Mouse (Mus musculus) right cerebral cortex, postnatal 14 days (tissue): ENCODE measurements at regions not wholly inside any gene's neighbourhood (a gene's known extent, or its start where the extent isn't known, plus 50 kb on each side); places are given as distances from the start of the nearest gene placed in this dataset.

Experiments
- DNase-seq: peaks from one replicate; pipeline ENCODE4 v3.0.0; 2022

DNA sequence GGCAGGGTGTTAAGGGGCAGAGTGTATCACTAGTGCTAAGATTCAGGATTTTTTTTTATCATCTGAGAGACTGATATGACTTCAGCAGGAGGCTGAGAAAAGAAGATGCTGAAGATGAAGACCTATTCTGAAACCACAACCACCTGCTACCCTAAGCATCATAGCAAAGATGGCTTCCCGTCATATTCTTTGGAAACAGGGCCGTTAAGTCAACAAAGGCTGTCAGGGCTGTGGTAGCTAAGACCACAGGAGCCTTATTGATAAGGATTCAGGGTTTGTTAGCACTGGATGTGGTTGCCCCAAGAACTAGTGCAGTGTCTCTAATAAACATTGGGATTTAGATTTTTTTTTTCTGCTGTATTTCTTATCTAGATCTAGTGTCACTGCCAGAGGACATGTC lies 56.7 kb upstream of the Rasgrp1 start:
- no peak for DNase-seq

DNA sequence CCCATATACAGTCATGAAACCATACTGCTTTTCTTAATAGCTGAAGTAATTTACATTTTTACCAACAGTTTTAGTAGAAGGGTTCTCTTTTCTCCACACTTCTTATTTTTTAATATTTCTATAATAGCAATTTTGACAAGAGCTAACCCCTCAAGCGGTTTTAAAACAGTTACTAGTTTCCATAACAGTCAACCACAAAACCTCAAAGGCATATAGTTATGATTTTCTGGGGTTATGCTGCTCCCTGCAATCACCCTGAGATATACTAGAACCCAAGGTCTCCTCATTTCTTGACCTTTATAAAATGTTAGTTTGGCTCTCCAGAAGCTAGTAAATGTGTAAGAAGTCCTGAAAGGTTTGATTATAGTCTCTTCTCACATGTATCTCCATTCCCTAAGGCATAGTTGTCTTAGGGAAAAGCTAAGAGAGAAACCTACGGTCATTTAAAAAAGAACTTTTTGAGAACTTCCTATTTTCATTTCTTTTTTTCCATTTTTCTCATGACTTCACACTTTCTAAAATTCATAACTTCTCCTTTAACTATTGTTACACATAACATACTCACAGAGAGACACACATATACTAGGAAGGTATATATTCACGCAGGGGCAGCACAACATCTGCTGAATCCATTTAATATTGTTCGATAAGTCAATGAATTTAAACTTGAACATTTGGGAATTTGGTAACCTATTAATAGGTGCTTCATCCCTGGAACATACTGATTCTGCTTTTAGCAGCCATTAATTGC lies 60.8 kb upstream of the Rasgrp1 start:
- no peak for DNase-seq

- no peak for DNase-seq
These were observed 62.7 kb upstream of the Rasgrp1 start for GRCm38 (mm10) chr2:117405453-117405852.

DNA sequence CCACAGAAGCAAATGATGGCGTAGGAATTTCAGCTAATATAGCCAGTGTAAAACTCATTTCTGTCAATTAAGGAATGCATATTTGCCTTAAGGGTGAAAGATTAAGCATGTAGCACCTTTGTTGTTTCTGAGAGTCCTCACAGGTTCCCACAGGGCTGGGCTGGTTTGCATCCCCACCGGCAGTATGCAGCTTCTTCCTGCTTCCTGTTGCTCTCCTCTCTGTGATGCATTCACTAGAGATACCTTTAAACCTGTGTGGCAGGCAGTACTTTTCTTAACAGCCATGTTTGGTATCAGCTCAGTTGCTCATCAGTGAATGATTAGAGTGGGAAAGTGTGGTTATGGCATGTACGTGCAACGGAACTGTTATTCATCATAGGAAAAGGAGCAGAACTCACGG lies 65.4 kb upstream of the Rasgrp1 start:
- DNase-seq, result no peak

DNA sequence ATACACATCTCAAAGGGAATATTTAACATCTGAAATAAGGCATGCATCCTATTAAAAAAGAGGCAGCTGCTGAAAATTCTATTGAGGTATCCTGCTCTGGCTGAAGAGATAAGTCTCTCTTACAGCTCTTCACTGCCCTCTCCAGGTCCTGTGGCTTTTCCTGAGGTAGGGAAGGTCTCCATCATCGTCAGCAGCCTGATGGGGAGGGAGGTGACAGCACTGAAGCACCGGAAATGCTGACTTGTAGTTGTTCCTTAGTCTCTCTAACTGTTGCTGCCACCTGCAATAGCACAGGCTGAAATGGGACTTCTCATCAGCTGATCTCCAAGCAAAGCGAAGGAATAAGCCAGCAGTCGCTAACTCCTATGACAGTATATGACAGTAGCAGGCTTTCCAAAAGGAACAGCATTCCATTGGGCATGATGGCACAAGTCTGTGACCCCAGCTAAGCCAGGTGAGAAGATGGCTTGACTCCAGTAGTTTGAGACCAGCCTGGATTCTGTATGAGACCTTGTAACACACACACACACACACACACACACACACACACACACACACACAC lies 69.3 kb upstream of the Rasgrp1 start:
- DNase-seq, result peak; percentile 22

- peak; percentile 15 for DNase-seq
These were observed 74.6 kb upstream of the Rasgrp1 start for GRCm38 (mm10) chr2:117417229-117417970.

- no peak for DNase-seq
These were observed 75.4 kb upstream of the Rasgrp1 start for GRCm38 (mm10) chr2:117418121-117418615.

DNA sequence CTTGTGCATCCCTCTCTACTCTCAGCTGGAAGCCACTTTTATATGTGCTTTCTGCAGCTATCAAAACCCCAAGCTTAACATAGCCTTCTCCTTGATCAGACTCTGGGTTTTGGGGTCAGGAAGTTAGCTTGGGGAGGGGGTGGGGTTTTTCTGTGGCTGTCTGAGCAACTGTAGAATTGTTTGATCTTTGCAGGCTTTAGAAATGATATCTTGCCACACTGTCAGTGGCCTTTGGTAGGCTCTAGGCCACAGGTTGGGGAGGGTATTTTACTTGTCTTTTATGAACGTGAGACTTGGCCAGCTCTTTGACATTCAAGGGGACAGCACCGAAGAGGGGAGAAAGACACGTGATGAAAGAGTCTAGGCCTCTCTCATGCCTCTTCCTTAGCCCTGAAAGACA lies 75.9 kb upstream of the Rasgrp1 start:
- DNase-seq, result no peak

- DNase-seq, result no peak
These were observed 78.6 kb upstream of the Rasgrp1 start for GRCm38 (mm10) chr2:117421376-117421775.

- no peak for DNase-seq
These were observed 80.0 kb upstream of the Rasgrp1 start for GRCm38 (mm10) chr2:117422756-117423155.

GRCm38 (mm10) chr2:117429205-117429604 lies 86.4 kb upstream of the Rasgrp1 start:
- no peak for DNase-seq

DNA sequence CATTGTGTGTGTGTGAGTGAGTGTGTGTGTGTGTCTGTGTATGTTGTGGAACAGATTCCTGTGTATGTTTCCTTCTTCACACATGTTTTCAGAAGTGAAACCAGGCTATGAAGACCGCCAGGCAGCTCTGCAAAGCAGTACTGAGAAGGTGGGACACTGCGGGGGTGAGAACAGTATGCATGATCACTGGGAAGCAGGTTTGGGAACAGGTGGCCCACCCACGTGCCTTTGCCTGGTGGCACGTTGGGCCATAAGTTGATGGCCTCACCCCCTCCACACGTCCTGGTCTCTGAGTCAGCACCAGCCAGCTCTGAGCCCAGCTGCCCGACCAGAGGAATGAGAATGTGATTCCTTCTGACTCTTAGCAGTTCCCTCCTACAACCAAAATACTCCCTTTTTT lies 89.2 kb upstream of the Rasgrp1 start:
- peak; percentile 50 for DNase-seq

GRCm38 (mm10) chr2:117432923-117433322 lies 90.1 kb upstream of the Rasgrp1 start:
- DNase-seq, result no peak

DNA sequence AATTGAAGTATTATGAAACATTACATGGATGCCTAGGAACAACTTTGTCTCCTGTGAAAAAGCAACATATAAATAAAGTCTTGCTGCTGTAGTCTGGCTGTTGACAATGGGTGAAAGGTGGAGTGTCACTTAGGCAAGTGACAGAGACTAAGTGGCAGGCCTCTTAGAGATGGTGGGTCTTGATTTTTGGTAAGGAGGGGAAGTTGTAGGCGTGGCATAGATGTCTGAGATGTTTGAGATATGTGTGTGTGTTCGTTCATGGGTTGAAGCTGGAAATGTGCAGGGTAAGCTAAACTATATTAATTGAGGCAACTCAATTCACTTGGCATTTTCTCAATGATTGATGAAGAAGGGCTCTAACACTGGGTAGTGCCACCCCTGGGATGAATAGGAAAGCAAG lies 90.7 kb upstream of the Rasgrp1 start:
- no peak for DNase-seq

GRCm38 (mm10) chr2:117438079-117438478 lies 95.3 kb upstream of the Rasgrp1 start:
- DNase-seq, result no peak

DNA sequence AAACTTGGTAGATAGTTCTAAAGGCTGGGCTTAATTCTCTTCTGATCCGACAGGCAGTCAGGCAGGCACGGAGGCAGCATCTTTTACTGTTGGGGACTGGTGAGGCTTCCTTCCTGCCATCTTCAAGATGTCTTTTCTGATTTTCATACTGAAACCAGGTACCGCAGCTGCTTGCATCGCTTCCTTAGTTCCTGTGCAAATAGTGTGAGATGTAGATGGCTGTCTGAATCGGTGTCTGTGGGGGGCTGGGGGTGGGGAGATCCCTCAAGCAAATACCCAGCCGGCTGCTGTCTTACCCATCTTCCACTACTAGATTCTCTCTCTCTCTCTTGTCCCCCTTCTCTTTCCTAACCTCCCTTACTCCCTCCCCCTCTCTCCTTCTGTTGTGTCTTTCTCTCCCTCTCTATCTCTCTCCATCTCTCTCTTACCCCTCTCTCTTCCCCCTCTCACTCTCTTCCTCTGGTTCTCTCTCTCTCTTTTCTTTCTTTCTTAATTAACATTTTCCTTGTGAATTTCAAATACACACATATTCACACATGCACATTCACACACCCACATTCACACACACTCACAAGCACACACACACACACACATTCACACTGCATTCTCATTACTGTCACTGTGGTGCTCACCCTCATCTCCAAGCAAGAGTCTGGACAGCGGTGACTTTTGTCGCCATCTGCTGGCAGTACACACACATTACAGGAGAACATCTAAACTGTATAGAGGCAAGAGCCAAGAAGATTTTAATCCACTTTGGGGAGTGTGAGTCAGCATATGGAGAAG lies 96.0 kb upstream of the Rasgrp1 start:
- DNase-seq, result peak; percentile 76

DNA sequence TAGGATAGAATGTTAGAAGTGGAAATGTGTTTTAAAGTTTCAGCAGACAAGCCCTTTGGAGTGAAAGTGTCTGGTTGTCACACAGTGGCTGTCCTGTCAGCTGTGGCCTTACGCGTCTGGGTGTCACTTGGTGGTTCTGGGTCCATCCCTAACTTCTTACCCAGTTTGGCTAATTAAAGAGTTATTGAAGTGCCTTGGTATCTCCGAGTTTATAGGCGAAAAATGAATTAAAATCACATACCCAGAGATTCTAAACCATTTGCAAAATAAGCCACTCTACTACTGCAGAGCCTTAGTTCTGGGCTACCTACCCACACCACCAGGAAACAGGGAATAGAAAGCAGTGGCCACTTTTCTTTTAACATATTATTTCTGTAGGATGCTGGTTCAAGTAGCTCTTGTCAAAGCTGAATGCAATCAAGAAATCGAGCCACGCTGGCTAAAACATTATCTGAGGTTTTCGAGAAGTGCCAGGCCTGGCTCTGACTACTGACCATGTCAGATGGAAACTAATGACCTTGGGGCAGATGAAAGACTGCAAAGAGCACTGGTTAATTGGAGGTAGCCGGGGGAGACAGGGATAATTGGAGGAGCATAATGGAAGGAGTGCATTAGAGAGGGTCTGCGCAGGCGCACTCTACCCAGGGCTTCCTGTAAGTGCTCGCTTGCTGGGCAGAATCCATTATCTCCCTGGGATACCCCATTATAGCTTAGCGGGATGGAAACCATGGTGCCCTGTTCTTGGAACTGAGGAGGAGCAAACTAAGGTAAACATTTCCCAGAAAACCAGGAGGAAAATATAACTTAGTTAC lies 96.8 kb upstream of the Rasgrp1 start:
- DNase-seq, result peak; percentile 34

GRCm38 (mm10) chr2:117440801-117441281 lies 98.0 kb upstream of the Rasgrp1 start:
- no peak for DNase-seq

GRCm38 (mm10) chr2:117442862-117443261 lies 100.1 kb upstream of the Rasgrp1 start:
- no peak for DNase-seq

DNA sequence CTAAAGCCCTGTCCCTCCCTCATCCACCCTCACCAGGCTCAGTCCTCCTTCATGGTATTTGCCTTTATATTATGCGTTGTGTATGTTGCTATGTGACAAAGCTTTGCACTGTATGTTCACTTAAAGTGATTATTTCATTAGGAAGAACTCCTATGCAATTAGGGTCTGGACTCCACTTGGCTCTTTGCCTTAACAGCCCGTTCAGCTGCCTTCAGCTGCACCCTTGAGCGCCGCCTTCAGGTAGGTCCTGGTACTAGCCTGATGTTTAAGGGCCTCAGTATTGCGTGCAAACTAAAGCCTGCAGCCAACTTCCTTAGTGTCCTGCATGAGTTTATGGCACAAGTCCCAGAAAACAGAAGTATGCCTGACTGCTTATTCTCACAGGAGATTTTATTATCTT lies 101.9 kb upstream of the Rasgrp1 start:
- DNase-seq, result peak; percentile 50

GRCm38 (mm10) chr2:117446876-117447275 lies 104.1 kb upstream of the Rasgrp1 start:
- DNase-seq, result no peak
